Mouse (Mus musculus) megakaryocyte, embryonic 14.5 days (primary cell): ENCODE data around the gene Gba2.

Experiments
- FLI1 ChIP-seq: IDR thresholded peaks from 2 replicates; pipeline ENCODE4 v1.6.1; 2012; ENCODE audit warnings: low read length, inconsistent platforms, mixed read lengths
- GATA1 ChIP-seq: IDR thresholded peaks from 3 replicates; pipeline ENCODE4 v1.6.1; 2012; ENCODE audit warnings: mixed read lengths, low read length, inconsistent platforms, borderline replicate concordance

- TF ChIP-seq GATA1 (no peak), FLI1 (no peak)
These were observed 17.7 kb downstream of the Gba2 start for GRCm38 (mm10) chr4:43560976-43561375.
